Mouse (Mus musculus): ENCODE data around the gene Iqce.

DNA sequence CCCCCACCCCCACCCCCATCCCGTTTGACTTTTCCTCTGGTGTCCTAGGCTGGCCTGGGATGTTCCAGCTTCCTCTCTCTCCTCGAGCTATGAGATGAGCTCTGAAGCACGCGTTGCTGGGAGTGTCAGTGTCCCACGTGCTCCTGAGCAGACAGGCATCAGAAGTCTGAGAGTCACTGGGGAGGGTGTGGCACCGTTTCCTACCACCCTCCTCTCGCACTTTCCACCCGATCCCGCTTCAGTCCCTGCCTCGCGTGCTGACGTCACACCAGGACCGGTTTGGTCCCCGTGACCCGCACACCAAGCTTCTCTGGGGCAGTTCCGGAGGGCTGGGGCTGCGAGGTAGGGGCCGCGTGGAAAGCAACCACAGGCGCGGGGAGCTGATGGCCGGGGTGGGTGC, 33.1 kb upstream of the Iqce start:
- no peak for TF ChIP-seq CTCF (IDR thresholded peaks at IDR 0.05; ENCODE audit: low read depth)
- no peak for TF ChIP-seq EP300 (IDR thresholded peaks at IDR 0.05; ENCODE audit: low read depth)

Measured in liver, postnatal 0 days (tissue).